ENCODE assay signal across 8 mouse cellular contexts in genomic region chr10:128548947-128549681, GRCm38 (mm10). TPM values are rescaled to one million over a fixed set of nuclear protein-coding genes. Genes with fewer than 3 reads are reported as not detected.
DNase-seq lines count a peak whose midpoint lies in the region; ATAC-seq lines count a peak whose summit lies in the region.

Gene Rpl41, minus strand, starts transcription at chr10:128549305.

- under 1% methylated on average over 31 of the region's 31 CpGs for WGBS in intestine, embryonic 14.5 days

- peak within 1 kb of the TSS; percentile 95 for H3K9ac ChIP-seq in intestine, embryonic 14.5 days (ENCODE audit: low read length)

- peak within 1 kb of the TSS; percentile 81 for H3K4me2 ChIP-seq in intestine, embryonic 14.5 days (ENCODE audit: low read length)

- peak within 1 kb of the TSS; percentile 98 for H3K27ac ChIP-seq in intestine, embryonic 14.5 days (ENCODE audit: low read depth)

- H3K4me1 ChIP-seq in intestine, embryonic 14.5 days (replicated peaks; ENCODE audit: control insufficient read depth, insufficient read depth, low read length): peaks cover 7% of the 10 kb centered on the region; the same call in 1 of the 2 replicates

- H3K9me3 ChIP-seq in intestine, embryonic 14.5 days (ENCODE audit: control insufficient read depth, low read length): no peaks in the 10 kb centered on the region

- intact Hi-C loops in gastrocnemius, postnatal 14 days (cut with DNase I; ENCODE audit: low total_unique reads): no loop called here
- intact Hi-C loops in left cerebral cortex, postnatal 14 days (cut with DNase I): loop anchor here (10.0 kb wide), 1 partner anchor 174 kb away; the partner anchor contains the start of gene Ankrd52

- H3K4me3 ChIP-seq in intestine, embryonic 14.5 days (ENCODE audit: low read depth, low read length): peak within 1 kb of the TSS; percentile 70

- no peaks in the 10 kb centered on the region for H3K27me3 ChIP-seq in intestine, embryonic 14.5 days (replicated peaks; ENCODE audit: control insufficient read depth, insufficient read depth, low read length)

- peak; percentile 94 to 97 for DNase-seq in adrenal gland, adult (ENCODE audit: inconsistent age in 2 of 2, low spot score in 1 of 2)
- DNase-seq in embryo, embryonic 10.5 days (ENCODE audit: low spot score): peak; percentile 98
- DNase-seq in gastrocnemius, postnatal 14 days: peak; percentile 93
- DNase-seq in intestine, embryonic 14.5 days (ENCODE audit: low spot score): peak; percentile 95
- peak; percentile 92 to 97 for DNase-seq in left cerebral cortex, postnatal 14 days (ENCODE audit: low spot score in 2 of 2)
- DNase-seq in mesoderm, embryonic 11.5 days (ENCODE audit: low read depth, low spot score): peak; percentile 95
- DNase-seq in right cerebral cortex, postnatal 36 days (ENCODE audit: low spot score in 2 of 2): peak; percentile 93 to 95
- DNase-seq in yolk sac, embryonic 10.5 days (ENCODE audit: low spot score): peak; percentile 95

- peaks cover 17% of the 10 kb centered on the region for H3K36me3 ChIP-seq in intestine, embryonic 14.5 days (ENCODE audit: control insufficient read depth, insufficient read depth, low read length)

- ATAC-seq in intestine, embryonic 14.5 days (replicated peaks; ENCODE audit: low FRiP score, low TSS enrichment, low read depth): peak; percentile 89

RNA-seq across cellular contexts. Expression of gene Rpl41, which starts in this region (rescaled TPM):
- total RNA-seq in gastrocnemius, postnatal 14 days (2021): 1,000 to 10,000 TPM; 1,413 to 1,625 TPM
- 4,682 and 5,210 TPM in 2 replicates for polyA plus RNA-seq in intestine, embryonic 14.5 days (2014; fragmentation: Nextera tagmentation; extraction: Ambion mirVana)
- total RNA-seq in left cerebral cortex, postnatal 14 days (2021): 1,000 to 10,000 TPM; 1,939 to 2,055 TPM

Comparison
In these comparisons a context has a peak if more than half of its experiments do, and no peak if none do; other contexts are left out.
1. Peak in every context shown above with its lines: DNase-seq, ATAC-seq, H3K4me3 ChIP-seq and H3K27ac ChIP-seq.